Mouse (Mus musculus): ENCODE data around the gene Tenm1.

Tenm1 gene

DNA sequence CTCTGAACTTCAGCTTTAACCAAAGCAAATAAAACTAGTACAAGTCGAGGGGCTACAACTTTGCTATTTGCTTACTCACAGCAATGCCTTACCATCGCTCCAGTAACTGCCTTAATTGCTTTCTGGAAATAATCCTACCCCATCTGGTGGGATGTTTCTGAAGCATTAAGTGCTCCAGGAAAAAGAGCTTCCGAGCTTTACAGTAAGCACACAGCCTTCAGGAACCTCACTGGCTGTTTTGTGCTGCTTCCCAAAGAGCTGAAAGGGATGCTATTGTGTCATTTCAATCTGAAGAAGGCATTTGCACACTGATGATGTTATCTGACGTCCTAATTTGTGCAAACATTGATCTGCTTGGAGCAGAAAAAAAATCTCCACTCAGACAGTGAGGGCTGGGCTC, 647.4 kb downstream of the Tenm1 start:
- no peak for DNase-seq (ENCODE audit: low spot score)

GRCm38 (mm10) chrX:42718078-42718785, 710.7 kb downstream of the Tenm1 start:
- no peak for DNase-seq (ENCODE audit: low spot score)

DNA sequence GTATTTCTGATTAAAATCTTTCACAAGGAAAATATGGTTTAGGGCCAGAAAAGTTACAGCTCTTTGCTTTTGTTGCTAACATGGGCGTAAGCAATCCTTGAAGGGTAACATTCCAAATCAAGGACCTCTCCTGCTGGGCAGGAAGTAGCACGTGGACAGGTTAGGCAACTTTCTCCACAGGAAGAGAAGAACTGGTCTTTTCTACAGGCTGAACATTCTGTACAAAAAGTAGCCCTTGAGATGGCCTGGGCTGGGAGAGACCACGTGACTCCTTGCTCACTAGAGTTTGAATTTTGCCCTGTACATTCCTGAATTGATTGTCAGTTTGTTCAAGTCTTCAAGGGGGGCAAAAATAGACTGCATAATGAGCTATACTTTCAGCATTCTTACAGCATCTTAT, 728.6 kb downstream of the Tenm1 start:
- DNase-seq (ENCODE audit: low spot score), result no peak

- no peak for DNase-seq (ENCODE audit: low spot score)
These were observed 781.8 kb downstream of the Tenm1 start for GRCm38 (mm10) chrX:42647131-42647530.

GRCm38 (mm10) chrX:42580521-42580920, 848.4 kb downstream of the Tenm1 start:
- DNase-seq (ENCODE audit: low spot score), result no peak

GRCm38 (mm10) chrX:42558683-42559082, 870.2 kb downstream of the Tenm1 start:
- no peak for DNase-seq (ENCODE audit: low spot score)

DNA sequence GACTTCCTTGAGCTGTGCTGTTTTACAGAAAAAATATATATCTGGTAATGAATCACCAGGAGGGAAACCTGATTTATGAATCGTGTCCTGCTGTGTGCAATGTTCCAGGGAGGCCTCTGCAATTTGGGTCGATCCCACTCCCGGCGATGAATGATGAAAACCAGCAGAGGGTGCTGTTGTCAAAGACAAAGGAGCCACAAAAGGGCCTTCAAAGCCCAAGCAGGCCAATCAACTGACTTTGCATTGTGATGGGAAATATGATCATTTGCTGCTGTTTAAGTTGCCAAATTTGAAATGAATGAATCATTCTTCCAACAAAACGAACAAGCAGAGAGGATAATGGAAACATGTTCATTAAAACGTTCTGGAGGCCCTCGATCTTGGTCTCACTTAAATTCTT, 871.6 kb downstream of the Tenm1 start:
- DNase-seq (ENCODE audit: low spot score), result peak; percentile 59

DNA sequence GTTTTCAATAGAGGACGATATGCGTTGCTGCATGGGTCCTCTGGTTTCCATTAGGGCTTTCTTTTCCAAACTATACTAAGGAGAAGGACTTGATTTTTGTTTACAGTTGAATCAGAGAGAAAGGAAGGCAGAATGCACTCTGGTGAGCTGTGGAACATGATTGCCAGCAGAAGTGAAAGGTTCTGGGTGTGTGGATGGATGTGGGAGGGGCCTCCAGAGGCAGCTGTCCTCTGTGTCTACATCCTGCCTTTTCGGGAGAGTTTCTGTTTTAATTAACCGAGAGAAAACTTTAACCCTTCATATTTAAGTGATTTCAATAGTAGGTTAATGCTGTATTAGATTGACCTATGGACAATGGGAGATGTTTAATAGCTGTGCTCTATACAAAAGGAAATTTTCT, 880.4 kb downstream of the Tenm1 start:
- DNase-seq (ENCODE audit: low spot score), result no peak

GRCm38 (mm10) chrX:42545076-42545475, 883.9 kb downstream of the Tenm1 start:
- no peak for DNase-seq (ENCODE audit: low spot score)

- peak; percentile 48 for DNase-seq (ENCODE audit: low spot score)
These were observed 888.2 kb downstream of the Tenm1 start for GRCm38 (mm10) chrX:42540756-42541053.

- peak; percentile 52 for DNase-seq (ENCODE audit: low spot score)
These were observed 888.7 kb downstream of the Tenm1 start for GRCm38 (mm10) chrX:42540030-42540755.

- DNase-seq (ENCODE audit: low spot score), result no peak
These were observed 898.2 kb downstream of the Tenm1 start for GRCm38 (mm10) chrX:42530703-42531102.

- no peak for DNase-seq (ENCODE audit: low spot score)
These were observed 906.1 kb downstream of the Tenm1 start for GRCm38 (mm10) chrX:42522868-42523267.

DNA sequence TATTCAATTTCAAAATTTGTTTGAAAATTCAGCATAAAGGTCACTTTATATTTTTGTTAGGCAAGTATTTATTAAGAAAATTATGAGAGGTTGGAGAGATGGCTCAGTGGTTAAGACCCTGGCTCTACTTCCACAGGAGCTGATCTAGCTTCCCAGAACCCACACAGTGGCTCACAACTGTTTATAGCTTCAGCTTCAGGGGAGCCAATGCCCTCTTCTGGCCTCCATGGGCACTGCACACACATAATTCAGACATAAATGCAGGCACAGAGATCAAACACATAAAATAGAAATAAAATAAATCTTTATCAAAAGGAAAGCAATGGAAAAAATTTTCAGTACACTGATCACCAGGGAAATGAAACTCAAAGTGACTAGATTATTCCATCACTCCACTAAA, 916.4 kb downstream of the Tenm1 start:
- DNase-seq (ENCODE audit: low spot score), result no peak

DNA sequence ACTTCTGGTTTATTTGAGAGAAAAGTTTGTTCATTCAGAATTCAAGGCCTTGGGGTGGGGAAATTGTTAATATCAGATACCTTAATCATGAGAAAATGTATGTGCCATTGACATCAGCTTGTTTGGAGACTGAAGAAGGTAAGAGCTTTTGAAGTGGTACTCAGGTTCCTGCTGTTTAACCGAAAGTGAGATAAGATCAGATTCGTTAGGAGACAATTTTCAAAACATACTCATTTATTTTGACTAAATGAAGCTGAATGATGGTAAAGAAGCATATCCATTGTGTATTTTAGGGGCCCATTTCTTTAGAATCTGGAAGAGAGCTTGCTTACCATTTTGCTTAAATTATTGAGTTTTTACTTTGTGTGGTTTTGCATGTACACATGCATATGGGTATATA, 917.8 kb downstream of the Tenm1 start:
- DNase-seq (ENCODE audit: low spot score), result no peak

GRCm38 (mm10) chrX:42502291-42503043, 926.5 kb downstream of the Tenm1 start, which contains the start of gene Sh2d1a:
TSS of gene Sh2d1a (plus strand) at chrX:42502453.
- no peak for DNase-seq (ENCODE audit: low spot score)

DNA sequence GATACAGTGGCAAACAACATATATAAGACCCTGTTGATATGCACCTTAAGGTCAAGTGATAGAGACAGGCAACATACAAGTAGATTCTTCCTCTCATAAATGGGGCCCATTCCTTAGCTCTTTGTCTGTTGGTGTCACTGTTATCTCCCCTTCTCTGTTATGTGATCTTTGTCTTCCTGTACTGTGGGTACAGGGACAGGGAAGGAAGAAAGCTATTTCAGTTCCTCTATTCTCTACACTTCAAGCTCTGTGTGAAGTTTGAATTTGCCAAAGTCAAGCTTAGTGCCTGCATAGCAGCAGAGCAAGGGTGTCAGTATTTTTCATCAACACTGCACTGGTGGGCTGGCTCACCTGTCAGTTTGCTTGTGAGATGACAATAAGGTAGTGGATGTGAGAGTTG, 928.4 kb downstream of the Tenm1 start:
- no peak for DNase-seq (ENCODE audit: low spot score)

GRCm38 (mm10) chrX:42490336-42490735, 938.6 kb downstream of the Tenm1 start:
- peak; percentile 12 for DNase-seq (ENCODE audit: low spot score)

GRCm38 (mm10) chrX:42489446-42489845, 939.5 kb downstream of the Tenm1 start, which contains the start of gene Tex13c2:
TSS of gene Tex13c2 (plus strand) at chrX:42489691.
- no peak for DNase-seq (ENCODE audit: low spot score)

All from layer of hippocampus, adult 11-12 months (tissue).